Mouse (Mus musculus) forebrain, postnatal 0 days (tissue): ENCODE measurements around the gene Cbx5. TPM values are rescaled to one million over a fixed set of nuclear protein-coding genes. Genes with fewer than 3 reads are reported as not detected.

Experiments
- ATAC-seq: fragments of 200-750 bp; cut with Nextera tagmentation; 2 replicates; pipeline ENCODE4 v1.8.0; 2017; ENCODE audit warnings: mild to moderate bottlenecking, moderate library complexity
- DNase-seq: peaks from one replicate; pipeline ENCODE4 v3.0.0-alpha.2; 2015
- H3K27ac ChIP-seq: fragments of 300-500 bp; sonication (generic); 2 replicates; pipeline ENCODE4 v1.5.1; 2014; ENCODE audit warnings: low read depth, mild to moderate bottlenecking, antibody characterized with exemption, low read length, moderate library complexity, mixed read lengths
- H3K27me3 ChIP-seq: fragments of 300-500 bp; sonication (generic); 2 replicates; pipeline ENCODE4 v1.6.1; 2014; ENCODE audit warnings: mild to moderate bottlenecking, low read length, mixed read lengths; ENCODE audit not compliant: insufficient read depth
- H3K36me3 ChIP-seq: fragments of 300-500 bp; sonication (generic); 2 replicates; pipeline ENCODE4 v1.6.1; 2014; ENCODE audit warnings: mild to moderate bottlenecking, moderate library complexity; ENCODE audit not compliant: insufficient read depth
- H3K4me1 ChIP-seq: fragments of 300-500 bp; sonication (generic); 2 replicates; pipeline ENCODE4 v1.6.1; 2014; ENCODE audit warnings: antibody characterized with exemption; ENCODE audit not compliant: insufficient read depth
- H3K4me2 ChIP-seq: fragments of 300-500 bp; sonication (generic); 2 replicates; pipeline ENCODE4 v1.6.1; 2014; ENCODE audit warnings: low read depth, mild to moderate bottlenecking, moderate library complexity
- H3K4me3 ChIP-seq: fragments of 300-500 bp; sonication (generic); 2 replicates; pipeline ENCODE4 v1.5.1; 2014; ENCODE audit warnings: low read depth, low read length, mixed read lengths
- H3K9ac ChIP-seq: fragments of 300-500 bp; sonication (generic); 2 replicates; pipeline ENCODE4 v1.6.1; 2014; ENCODE audit warnings: mild to moderate bottlenecking
- H3K9me3 ChIP-seq: fragments of 300-500 bp; sonication (generic); 2 replicates; pipeline ENCODE4 v1.6.1; 2016; ENCODE audit warnings: low read length
- CTCF ChIP-seq: sonication (generic); IDR thresholded peaks from 2 replicates; pipeline ENCODE4 v1.5.1; 2016; ENCODE audit warnings: antibody characterized with exemption, control low read depth, low read depth
- WGBS: fragments of 180-500 bp; shearing (Covaris S2); extraction: QIAGEN DNeasy Blood & Tissue Kit; methylation state at CpG from one replicate; pipeline ENCODE4 v1.1.7; 2014; 5-methylcytosine and 5-hydroxymethylcytosine counted together
- polyA plus RNA-seq: library from polyadenylated mRNA; unstranded; fragments of >200 nt; fragmentation: Nextera tagmentation; extraction: Ambion mirVana; gene quantifications from 2 replicates; pipeline ENCODE4 v1.2.1, GENCODE M21; 2015
- total RNA-seq: library from RNA; depleted of rRNA; stranded (reverse); fragments of >200 nt; gene quantifications from 2 replicates; pipeline ENCODE4 v1.2.3, GENCODE M21; 2014

Gene Cbx5
- total and polyA plus RNA-seq, 2 experiments from 2014 or later: 90.4 to 181 TPM

DNA sequence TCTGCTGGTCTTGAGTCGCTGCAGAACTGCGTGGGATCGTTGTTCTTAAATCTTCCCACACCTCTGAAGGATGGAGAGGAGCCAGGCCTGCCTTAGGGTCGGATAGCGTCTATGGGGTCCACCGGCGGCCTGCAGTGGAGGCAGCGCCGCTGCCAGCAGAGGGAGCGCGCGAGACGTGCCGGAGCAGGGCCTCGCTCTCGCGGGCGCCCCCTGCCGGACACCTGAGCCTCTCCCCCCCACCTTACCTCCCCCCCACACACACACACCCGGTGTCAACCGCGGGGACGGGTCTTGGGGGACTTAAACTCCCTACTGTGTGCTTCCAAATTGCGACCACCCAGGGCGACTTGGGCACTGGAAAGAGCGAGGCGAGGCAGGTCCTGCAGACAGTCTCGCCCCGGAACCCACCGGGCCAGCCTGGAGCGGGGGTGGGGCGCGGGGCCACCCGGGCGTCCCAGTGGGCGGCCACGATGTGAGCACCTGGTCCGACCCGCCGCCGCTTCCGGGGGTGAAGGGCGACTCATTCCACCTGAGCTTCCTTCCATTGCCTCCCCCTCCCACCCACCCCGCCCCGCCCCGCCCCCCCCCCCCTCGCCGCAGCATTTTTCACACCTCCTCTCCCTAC lies 57.3 kb downstream of the Cbx5 start:
- Histone ChIP-seq H3K4me3 (peak overlapping the region; percentile 3; the same call in 1 of the 2 replicates), H3K27me3 (peaks cover 36% of the 10 kb centered on the region), H3K9me3 (no peaks in the 10 kb centered on the region), H3K9ac (no peak overlapping the region), H3K27ac (no peak overlapping the region), H3K4me2 (peak overlapping the region; percentile 50), H3K4me1 (peaks cover 7% of the 10 kb centered on the region), H3K36me3 (no peaks in the 10 kb centered on the region)
- 2% methylated on average over 39 of the region's 48 CpGs for WGBS
- DNase-seq: peak; percentile 77
- peak; percentile 99 for TF ChIP-seq CTCF
- peak; percentile 28; the same call in 1 of the 2 replicates for ATAC-seq

DNA sequence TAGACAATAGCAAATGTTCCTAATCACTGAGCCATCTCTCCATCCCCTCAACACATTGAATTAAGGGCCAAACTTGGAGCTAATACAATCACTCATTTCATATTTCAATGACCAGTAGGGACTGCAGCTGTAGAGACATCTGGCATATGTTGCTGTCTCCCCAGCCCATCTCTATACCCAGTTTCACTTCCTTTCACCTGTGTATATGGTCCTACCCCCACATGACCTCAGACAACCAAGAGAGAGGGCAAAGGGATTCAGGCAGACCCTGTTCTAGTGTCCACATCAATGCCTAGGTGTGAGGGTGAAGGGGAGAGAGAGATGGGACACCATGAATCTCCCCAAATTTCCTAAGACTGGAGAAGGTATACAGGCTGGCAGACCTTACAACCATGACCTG lies 59.2 kb downstream of the Cbx5 start:
- peaks cover 7% of the 10 kb centered on the region for H3K4me1 ChIP-seq
- H3K4me3 ChIP-seq: no peak overlapping the region
- H3K27ac ChIP-seq: no peak overlapping the region
- H3K4me2 ChIP-seq: no peak overlapping the region
- ATAC-seq (no peak), DNase-seq (no peak)
- H3K9me3 ChIP-seq: no peaks in the 10 kb centered on the region
- no peak for TF ChIP-seq CTCF
- H3K36me3 ChIP-seq: no peaks in the 10 kb centered on the region
- no peak overlapping the region for H3K9ac ChIP-seq
- peaks cover 54% of the 10 kb centered on the region for H3K27me3 ChIP-seq

DNA sequence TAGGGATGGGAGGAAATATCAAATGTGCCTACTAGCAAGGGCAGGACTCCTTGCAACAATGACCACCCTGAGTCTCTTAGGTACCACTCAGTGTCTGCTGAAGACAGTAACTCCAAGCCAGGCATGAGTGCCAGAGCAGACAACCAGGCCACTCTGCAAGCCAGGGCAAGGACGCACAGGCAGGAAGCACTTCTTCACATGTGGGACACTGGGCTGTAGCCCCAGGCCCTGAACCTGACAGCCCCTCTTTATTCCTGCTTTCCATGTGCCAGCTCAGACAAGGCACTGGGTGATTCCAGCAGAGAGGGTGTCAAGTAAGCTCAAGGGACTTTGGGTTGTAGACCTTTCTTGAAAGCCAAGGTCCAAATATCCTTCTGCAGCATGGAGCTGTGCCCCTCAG lies 60.8 kb downstream of the Cbx5 start:
- Histone ChIP-seq H3K9ac (no peak overlapping the region), H3K27me3 (peaks cover 69% of the 10 kb centered on the region), H3K9me3 (no peaks in the 10 kb centered on the region), H3K4me3 (no peak overlapping the region), H3K4me2 (no peak overlapping the region), H3K27ac (no peak overlapping the region), H3K4me1 (peaks cover 7% of the 10 kb centered on the region), H3K36me3 (no peaks in the 10 kb centered on the region)
- ATAC-seq (no peak), DNase-seq (no peak)
- WGBS: 55% methylated on average over 1 of the region's 1 CpGs
- TF ChIP-seq CTCF: no peak

DNA sequence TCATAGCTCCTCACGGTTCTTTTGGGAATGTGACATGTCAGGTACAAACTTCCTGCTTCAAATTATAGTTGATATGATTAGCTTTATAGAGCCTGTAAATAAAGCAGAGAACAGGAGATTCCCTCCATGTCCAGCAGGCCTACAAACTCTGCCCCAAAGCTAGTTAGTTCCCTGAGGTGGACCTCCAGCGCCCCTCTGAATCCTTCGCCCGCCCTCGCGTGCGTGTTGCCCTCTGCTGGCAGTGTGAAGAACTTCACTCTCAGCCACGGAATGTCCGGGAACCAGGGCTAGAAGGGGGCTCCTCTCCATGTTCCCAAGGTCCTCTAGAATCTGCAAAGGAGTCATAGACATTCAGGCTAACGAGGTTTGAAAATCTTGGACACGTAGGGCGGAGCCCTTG lies 61.5 kb downstream of the Cbx5 start:
- peaks cover 75% of the 10 kb centered on the region for H3K27me3 ChIP-seq
- TF ChIP-seq CTCF: peak; percentile 75

DNA sequence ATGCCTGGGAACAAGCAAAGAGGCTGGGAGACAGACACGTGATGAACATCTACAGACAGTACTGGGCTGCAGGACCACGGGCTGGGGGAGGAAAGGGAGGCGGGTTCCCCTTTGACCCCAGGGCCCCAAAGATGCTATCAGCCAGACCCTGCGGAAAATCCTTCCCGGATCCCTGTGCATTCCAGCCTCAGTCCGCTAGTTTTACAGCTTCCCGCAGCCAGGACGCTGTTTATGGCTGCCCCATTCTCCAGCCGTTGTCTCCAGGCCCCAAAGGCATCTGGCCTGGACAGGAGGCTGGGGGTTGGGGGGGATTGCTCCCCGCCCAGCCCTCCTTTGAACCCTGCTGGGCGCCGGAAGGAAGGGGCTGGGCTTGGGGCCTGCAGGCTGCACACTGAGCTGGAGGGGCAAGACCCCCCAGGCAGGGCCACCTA lies 62.0 kb downstream of the Cbx5 start:
- no peak overlapping the region for H3K27ac ChIP-seq
- WGBS: 5% methylated on average over 12 of the region's 12 CpGs
- ATAC-seq: 0 out of 2 replicates have a peak, but pooled peaks have one; percentile 5
- H3K4me3 ChIP-seq: no peak overlapping the region
- 0 out of 2 replicates have a peak overlapping the region, but pooled peaks have one; percentile 1 for H3K9ac ChIP-seq
- DNase-seq: no peak
- H3K4me1 ChIP-seq: no peaks in the 10 kb centered on the region; the same call in 1 of the 2 replicates
- H3K9me3 ChIP-seq: no peaks in the 10 kb centered on the region
- no peak for TF ChIP-seq CTCF
- H3K4me2 ChIP-seq: no peak overlapping the region
- peaks cover 80% of the 10 kb centered on the region for H3K27me3 ChIP-seq
- H3K36me3 ChIP-seq: no peaks in the 10 kb centered on the region

More for the DNA sequence above, 61.5 kb downstream of the Cbx5 start:
- no peaks in the 10 kb centered on the region for H3K9me3 ChIP-seq
- H3K4me1 ChIP-seq: peaks cover under 1% of the 10 kb centered on the region; the same call in 1 of the 2 replicates
- peak; percentile 45 for DNase-seq
- no peak for ATAC-seq
- 3% methylated on average over 12 of the region's 12 CpGs for WGBS
- H3K27ac ChIP-seq: no peak overlapping the region
- no peak overlapping the region for H3K9ac ChIP-seq
- H3K4me3 ChIP-seq: no peak overlapping the region
- H3K4me2 ChIP-seq: no peak overlapping the region
- H3K36me3 ChIP-seq: no peaks in the 10 kb centered on the region

DNA sequence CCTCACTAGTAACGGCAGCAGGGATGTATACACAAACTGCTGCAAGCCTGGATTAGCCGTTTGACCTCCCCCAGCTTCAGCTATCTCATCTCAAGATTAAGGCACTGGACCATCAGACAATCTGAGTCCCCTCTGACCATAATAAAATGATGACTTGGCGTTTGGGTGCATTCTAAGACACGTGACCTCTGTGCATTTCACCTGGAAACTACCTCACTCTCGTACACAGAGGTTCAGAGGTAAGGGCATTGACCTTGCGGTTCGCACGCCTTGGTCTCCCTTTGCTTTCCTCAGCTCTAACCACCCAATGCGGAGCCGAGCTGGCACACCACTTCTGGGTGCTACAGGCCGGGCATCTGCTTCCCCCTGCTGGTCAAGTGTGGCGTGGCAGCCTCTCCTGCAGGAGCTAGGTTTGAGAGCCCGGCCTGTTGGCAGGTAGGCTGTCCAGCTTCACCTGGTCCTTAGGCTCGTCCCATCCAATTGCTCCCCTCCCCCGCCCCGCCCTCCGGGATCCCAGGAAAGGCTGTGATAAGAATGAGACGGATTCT lies 62.7 kb downstream of the Cbx5 start:
- DNase-seq (peak; percentile 92), ATAC-seq (peak; percentile 80)
- 0 out of 2 replicates have a peak overlapping the region, but pooled peaks have one; percentile 1 for H3K9ac ChIP-seq
- no peaks in the 10 kb centered on the region; the same call in 1 of the 2 replicates for H3K4me1 ChIP-seq
- H3K4me2 ChIP-seq: peak overlapping the region; percentile 34; the same call in 1 of the 2 replicates
- peaks cover 82% of the 10 kb centered on the region for H3K27me3 ChIP-seq
- no peak overlapping the region for H3K27ac ChIP-seq
- H3K36me3 ChIP-seq: no peaks in the 10 kb centered on the region
- WGBS: 3% methylated on average over 18 of the region's 18 CpGs
- H3K9me3 ChIP-seq: no peaks in the 10 kb centered on the region
- peak; percentile 99 for TF ChIP-seq CTCF
- no peak overlapping the region for H3K4me3 ChIP-seq

DNA sequence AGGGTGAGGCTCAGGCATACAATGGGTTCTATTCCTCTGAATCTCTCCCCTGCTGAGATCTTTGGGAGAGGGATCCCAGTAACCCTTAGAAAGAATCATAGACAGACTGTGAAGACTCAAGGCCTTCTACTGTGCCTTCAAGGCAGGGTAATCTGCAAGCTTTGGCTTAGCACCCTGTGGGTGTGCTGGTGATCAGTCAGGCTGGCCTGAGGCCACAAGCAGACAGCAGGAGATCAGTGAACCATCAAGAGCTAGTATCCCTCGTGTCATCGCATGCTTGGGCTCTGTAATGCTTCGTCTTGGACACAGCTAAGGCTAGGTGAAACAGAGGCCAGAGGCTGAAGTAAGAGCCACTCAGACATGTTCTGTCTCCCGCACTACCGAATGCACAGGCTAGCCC lies 66.4 kb downstream of the Cbx5 start:
- TF ChIP-seq CTCF: no peak
- H3K27ac ChIP-seq: no peak overlapping the region
- H3K27me3 ChIP-seq: peaks cover 95% of the 10 kb centered on the region
- no peak overlapping the region for H3K4me2 ChIP-seq
- WGBS: 64% methylated on average over 5 of the region's 5 CpGs
- H3K9me3 ChIP-seq: no peaks in the 10 kb centered on the region
- H3K4me3 ChIP-seq: no peak overlapping the region
- DNase-seq (no peak), ATAC-seq (no peak)
- no peak overlapping the region for H3K9ac ChIP-seq
- H3K4me1 ChIP-seq: peaks cover 6% of the 10 kb centered on the region; the same call in 1 of the 2 replicates
- no peaks in the 10 kb centered on the region for H3K36me3 ChIP-seq
